Mouse (Mus musculus): ENCODE measurements at regions not wholly inside any gene's neighbourhood (a gene's known extent, or its start where the extent isn't known, plus 50 kb on each side); places are given as distances from the start of the nearest gene placed in this dataset.

DNA sequence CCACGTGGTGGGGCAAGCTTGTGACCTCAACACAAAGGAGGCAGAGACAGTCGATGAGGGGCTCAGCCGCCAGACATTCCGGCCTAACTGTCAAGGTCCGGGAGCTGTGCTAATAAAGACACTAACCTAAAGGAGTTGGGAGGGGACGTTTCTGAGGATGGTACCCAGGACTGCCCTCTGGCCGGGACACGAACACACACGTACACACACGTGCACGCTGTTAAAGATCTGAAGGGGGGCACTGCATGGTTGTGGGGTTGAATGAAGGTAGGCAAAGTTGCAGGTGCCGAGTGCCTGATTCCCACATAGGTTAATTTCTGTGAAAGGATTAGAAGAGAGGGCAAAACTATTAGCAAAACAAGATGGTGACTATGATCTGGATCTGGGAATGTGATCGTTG, 65.4 kb upstream of the Mitf start:
- DNase-seq (ENCODE audit: low read depth, low spot score), result no peak

DNA sequence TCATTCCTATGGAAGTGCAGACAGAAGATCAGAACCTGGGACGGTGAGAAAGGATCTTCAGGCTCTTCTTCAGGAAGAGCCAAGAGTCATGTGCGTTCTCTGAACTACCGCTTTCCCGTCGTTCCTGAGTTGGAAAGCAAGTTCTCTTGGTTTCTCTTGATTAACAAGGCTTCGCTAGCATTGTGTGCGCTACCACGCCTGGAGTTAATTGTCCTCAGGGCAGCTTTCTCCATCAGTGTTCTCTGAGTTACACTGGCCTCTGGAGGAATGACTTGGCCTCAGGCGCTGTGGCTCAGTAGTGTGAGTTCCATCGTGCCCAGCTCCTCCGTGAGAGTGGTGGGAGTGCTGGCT, 66.0 kb upstream of the Mitf start:
- peak; percentile 42 for DNase-seq (ENCODE audit: low read depth, low spot score)

DNA sequence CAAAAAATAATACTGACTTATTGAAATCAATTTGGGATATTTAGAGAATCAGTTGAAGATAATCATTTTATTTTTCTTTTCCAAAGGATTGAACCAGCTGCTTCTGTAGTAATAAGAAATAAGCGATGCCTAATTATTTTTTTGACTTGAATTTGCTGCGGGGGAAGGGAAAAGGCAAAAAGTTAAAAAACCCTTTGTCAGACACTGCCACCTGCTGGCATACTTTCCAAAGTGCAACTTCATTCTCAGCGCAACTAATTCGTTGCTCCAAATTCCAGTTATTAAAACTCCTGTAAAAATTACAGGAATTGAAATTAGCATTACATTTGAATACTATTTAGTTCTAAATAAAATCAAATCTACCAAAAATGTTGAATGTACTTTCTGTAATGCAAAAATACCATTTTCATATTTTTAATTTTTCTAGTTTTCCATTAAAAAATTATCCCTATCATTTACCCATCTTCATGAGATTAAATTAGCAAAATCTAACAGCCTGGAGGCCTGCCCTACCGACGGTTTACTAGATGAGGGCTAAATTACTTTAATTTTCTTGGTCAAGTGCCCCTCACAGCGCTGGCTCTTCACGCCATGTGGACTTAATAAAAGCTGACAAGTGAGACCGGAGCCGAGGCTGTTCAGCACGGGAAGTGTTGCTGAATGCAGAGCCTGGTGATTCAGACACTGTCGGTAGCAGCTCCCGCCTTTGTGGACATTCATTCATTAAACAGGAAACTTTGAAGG, 66.6 kb upstream of the Mitf start:
- peak; percentile 68 for DNase-seq (ENCODE audit: low read depth, low spot score)

DNA sequence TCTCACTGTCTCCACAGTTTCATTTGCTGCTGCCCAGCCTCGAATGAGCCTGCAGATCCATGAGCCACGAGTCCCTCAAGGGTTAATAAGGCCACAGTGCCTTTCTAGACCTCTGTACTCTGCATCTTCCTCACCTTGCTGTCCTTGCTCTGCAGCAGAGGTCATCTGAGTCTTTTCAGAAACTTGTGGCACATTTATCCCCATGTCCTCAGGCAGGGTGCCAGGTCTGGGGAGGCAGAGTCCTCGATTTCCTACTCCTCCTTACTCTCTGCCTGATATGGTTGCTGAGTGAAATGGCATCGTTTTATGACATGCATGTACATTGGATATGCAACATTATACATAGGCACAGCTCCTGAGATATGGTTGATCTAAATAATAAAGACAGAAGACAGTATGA, 68.0 kb upstream of the Mitf start:
- no peak for DNase-seq (ENCODE audit: low read depth, low spot score)

DNA sequence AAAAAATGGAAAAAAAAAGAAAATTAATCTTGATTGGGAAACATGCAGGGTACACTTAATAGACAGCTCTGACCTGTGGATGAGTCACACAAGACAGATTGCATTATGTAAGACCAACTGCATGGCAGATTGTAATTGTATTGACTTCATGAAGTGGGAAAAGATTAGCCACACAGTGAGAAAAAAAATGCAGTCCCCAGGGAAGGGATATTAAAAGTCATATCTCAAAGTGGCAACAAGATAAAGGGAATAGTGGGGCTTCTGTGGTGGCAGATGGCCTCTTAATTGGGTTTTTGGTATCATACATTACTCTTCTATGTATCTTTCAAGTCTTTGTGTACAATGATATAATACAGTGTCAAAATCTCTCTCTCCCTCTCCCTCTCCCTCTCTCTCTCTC, 76.0 kb upstream of the Mitf start:
- DNase-seq (ENCODE audit: low read depth, low spot score), result no peak

DNA sequence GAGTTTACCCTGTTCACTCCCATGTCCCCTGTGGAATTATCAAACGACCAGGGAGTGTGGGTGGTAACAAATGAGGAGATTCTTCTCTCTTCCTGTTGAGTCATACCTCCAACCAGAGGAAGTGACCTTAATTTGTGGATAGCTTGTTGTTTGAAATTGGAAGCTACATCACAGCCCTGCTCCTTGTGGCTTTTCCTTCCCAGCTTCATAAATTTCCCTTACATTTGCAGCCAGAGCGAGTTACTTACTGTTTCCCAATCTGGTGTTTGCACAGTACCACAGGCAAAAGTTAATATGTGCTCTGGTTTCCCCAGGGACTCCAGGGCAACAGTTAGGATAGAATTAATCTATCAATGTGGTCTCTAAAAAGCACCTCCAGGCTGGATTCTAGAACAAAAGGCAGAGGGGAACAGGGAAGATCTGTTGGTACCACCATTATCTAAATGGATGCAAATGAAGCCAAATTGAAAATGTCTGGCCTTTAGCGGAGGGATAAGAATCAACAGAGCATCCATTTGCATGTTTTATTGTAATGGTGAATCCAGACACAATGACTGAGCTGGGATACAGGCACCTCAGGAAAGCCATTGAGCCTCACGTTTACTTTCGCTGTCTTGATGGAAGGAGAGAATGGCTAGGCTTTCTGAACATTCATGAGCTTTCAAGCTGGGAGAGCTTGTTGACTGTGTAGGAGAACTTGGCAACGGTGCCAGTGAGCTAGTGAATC, 88.5 kb upstream of the Mitf start:
- no peak for DNase-seq (ENCODE audit: low read depth, low spot score)

DNA sequence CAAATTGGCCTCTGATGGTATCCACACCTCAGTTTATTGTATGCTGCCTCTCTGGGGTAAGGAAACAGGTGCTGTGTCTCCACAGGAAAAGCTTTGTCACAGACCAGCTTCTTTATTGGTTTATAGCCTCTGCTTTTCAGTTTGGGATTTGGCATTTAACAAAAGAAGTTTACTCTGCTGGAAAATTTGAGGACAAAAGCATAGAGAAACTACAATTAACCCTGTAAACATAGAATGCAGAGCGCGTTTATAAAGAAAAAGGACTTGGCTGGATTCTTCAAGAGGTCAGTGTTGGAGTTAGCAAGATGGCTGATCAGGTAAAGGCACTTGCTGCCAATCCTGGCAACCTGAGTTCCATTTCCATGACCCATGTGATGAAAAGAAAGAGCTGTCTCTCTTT, 90.1 kb upstream of the Frmd4b start:
- no peak for DNase-seq (ENCODE audit: low read depth, low spot score)

DNA sequence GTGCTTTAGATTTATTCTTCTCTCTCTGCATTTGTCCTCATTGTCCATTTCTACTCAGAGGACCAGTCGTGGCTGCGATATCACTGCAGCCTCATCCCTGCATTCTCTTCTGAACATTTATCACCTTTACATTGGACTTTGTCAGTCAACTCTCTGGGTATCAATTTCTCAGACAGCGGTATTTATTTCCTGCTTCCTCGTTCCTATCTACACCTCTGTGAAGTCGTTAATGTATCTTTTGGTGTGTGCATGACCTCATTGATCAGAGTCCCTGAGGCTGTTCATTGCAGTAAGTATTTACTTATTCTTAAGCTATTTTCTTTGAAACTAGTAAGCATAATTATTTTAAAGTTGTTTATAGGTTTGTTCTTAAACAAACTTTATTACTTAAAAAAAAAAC, 87.0 kb upstream of the Frmd4b start:
- no peak for DNase-seq (ENCODE audit: low read depth, low spot score)

DNA sequence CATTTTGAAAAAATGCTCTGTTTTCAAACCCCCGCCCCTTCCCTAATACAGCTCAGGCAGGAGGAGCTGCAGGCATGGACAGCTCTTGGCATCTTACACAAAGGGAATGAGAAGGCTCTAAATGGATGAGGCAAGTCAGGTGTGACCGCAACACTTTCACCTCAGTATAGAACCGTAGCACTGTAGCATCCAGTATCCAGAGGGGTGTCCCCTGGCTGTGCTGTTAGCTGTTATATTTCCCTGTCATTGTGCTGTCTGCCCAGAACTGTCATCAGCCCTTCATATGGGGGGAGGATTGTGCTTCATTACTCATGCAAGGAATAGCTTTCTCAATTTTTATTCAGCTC, 82.4 kb upstream of the Frmd4b start:
- DNase-seq (ENCODE audit: low read depth, low spot score), result no peak

DNA sequence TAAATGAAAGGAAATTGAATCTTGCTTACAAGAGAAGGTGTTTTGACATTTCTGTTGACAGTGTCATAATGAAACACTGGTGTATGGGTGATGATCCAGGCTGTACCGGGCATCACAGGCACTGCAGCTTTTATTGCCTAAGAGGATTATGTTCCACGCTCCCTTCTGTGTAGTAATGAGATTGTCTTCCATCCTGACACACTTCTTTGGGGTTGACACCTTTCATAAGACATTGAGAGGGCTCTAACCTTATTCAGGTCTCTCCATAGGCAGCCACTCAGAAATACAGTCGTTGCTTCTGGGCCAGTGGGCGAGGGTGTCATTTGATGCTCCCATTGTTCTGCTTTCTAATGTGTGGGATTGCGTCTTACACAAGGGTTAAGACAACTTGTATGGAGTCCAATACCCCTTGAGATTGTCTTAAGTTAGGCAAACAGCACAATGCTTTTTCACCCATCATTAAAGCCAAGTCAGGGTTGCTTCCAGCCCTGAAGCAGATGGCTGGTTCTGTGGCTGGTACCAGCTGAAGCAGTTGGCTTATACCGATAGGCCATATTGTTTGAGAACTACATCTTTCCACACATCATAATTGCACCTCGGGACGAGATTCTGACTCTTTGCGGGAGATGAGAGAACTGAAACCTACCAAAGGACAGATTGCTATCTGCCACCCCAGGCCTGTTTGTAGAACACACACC, 81.9 kb upstream of the Frmd4b start:
- DNase-seq (ENCODE audit: low read depth, low spot score), result peak; percentile 18

DNA sequence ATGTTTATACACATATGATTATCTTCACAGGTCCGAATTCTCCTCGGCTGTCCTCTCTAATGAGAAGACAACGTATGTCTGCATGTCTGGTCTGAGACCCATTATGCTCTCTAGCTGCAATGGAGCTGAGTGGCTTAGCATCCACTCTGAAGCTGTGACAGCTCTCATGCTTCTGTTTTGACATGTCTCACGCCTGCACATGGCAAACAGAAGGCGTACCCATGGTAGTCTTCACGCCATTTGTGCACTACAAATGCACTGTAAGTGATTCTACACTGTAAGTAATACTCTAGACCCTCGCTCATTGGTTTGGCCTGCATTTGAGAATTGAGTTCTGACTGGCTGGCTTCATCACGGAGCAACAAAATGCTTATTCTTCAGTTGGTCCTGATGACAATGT, 75.9 kb upstream of the Frmd4b start:
- DNase-seq (ENCODE audit: low read depth, low spot score), result no peak

DNA sequence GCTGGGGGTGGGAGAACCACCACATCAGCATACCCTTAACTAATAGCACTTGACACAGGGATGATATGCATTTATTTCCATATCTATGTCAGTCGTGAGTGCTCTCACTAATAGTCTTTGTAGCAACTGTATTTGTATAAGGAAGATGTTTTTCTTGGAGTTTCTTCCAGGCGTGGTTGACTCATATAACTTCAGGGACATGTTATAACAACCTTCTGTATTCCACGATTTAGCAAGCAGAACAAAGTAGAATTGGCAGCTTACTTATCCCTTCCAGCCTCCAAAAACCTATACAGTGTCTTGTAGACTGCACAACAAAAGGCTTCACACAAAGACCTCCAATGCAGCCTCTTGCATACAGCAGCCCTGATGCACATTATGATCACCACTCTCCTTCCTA, 73.8 kb upstream of the Frmd4b start:
- DNase-seq (ENCODE audit: low read depth, low spot score), result no peak

DNA sequence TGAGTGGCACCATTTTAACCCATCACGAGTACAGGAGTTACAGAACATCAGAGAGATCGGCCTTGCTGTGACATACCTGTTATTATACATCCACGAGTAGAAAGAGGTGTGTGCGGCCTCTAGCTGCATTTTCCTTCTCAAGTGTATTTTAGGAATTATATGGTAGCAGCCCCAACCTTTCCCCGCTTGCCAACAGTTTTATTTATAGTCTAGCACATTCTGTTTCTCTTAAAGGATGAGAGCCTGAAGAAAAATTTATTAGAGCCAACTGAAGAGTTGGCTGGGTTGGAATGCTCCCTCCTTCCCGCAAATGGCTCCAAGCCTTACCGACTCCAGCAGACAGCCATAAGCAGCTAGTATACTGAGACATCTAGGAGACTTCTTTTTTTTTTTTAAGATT, 67.0 kb upstream of the Frmd4b start:
- no peak for DNase-seq (ENCODE audit: low read depth, low spot score)

DNA sequence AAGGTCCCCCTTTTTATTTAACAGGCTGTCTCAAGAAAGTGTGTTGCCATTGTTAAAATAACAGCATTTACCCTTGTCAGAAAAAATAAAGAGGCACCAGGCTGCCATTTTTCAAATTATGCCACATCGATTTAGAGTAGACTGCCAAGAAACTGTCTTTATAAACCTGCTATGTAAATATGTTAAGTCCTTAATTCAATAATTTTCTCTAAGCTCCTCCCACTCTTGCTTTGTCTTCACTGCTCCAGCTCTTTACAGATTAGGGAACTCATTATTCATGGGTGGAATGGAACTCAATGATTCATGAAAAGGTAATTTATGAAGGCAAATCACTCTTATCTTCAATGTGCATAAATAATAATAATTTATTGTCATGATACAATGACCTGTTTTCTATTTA, 64.9 kb upstream of the Frmd4b start:
- DNase-seq (ENCODE audit: low read depth, low spot score), result no peak

DNA sequence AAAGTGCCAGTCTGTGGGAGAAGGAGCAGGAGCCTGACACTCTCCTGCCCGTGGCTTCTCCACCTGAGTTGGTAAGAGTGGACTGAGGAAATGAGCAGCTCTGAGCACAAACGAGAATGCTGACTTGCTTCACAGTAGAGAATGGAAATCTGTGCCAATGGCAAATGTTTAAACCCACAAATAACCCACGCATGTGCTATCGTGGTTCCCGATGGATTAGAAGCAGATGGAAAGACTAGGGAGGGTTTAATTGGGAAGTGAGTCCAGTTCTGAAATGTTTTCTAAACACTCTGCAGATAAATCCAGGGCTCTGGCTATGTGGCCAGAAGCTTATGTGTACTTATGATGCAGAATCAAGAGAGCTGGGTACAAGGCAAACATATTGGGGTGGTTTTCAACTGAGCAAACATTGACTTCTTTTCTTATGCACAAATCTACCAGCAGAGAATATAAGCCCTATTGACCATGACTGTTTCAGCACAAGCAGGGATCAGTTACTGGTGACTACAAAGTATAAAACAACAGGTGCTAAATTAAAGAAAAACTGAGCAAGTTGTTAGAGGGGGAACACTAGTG, 57.9 kb upstream of the Frmd4b start:
- DNase-seq (ENCODE audit: low read depth, low spot score), result no peak

DNA sequence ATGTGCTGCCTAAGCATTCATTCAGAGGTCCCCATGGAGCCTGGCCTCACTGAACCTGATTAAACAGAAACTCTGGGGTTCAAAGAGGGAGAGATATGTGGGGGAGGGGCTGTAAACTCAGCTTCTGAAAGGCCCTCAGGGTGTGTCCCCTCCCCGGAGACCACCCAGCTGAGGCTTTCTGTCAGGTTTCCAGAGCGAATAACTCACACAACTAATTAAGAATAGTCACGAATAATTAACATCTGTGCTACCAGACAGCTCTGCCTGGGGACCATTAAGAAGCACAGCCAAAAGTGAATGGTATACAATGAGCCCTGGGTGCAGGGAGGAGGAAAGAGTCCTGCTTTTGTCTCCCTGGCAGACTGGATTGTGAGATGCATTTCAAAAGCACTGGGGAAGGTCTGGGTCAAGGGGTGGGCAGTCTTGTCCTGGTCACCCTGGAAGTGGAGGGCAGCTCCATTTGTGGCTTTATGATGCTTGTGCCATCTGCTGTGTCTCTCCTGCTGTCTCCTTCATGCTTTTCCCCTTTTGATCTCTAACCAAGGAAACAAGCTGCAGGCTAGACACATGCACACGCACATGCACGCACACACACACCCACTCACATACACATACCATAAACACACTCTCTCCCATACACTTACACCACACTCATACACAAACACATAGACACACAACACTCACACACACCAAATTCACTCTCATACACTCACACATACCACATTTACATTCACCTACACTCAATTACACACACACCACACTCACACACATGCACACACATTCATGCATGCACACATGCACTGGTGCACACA, 49.7 kb upstream of the Frmd4b start:
- DNase-seq (ENCODE audit: low read depth, low spot score), result peak; percentile 49
